Mouse (Mus musculus): ENCODE data around the gene Slc26a1.

DNA sequence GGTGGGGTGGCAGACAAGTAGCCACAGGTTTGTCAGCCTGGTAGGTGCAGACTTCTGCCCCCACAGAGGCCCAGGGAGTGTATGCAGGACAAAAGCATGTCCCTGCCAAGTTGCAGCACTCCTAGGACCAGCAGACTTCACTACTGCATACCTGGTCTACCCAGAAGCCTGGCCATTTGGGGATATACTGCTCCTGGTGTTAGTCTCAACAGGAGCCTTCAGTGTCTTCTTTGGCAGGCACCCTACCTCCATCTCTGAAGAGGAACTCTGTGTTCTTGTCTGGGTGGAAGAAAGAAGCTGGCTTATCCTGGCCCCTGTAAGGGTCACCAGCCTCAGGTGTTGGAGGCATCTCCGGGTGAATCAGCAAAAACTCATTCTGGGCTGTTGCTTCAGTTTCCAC, 40.6 kb upstream of the Slc26a1 start:
- TF ChIP-seq EP300 (optimal IDR thresholded peaks at IDR 0.05) (no peak), CTCF (IDR thresholded peaks at IDR 0.05; ENCODE audit: low read depth) (no peak)

Measured in stomach, postnatal 0 days (tissue).